Mouse (Mus musculus) thymus, postnatal 10 days (tissue): ENCODE data around the gene Lypla2.
"Not testable (repeated sequence)": the region's sequence is repeated elsewhere in the genome, so short reads cannot be mapped to it uniquely, and the experiment has no call there.

Source experiments
- DNase-seq, 2 experiments: peaks; one replicate each; pipeline ENCODE4 v3.0.0; 2021; ENCODE audit warnings: low spot score in 2 of 2

Lypla2 gene

DNA sequence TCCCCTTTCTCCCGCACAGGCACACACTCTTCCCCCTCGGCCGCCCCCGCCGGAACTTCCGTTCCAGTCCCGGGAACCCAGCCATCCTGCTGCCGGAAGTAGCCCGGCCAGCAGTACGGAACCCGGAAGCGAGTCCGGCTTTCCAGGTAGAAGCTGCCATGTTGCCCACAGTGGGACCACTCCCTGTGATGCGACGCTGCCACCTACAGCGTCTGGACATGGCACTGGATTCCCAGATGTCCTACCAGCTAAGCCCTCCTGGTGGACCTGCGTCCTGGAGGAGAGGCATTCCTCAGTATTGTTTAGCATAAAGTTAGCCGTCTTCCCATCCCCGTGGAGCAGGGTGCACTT lies at the start of gene Lypla2:
Lypla2 (minus strand) TSS at position 71 of the 351 bp plus-strand sequence.
- DNase-seq, result peak; percentile 65 to 72

DNA sequence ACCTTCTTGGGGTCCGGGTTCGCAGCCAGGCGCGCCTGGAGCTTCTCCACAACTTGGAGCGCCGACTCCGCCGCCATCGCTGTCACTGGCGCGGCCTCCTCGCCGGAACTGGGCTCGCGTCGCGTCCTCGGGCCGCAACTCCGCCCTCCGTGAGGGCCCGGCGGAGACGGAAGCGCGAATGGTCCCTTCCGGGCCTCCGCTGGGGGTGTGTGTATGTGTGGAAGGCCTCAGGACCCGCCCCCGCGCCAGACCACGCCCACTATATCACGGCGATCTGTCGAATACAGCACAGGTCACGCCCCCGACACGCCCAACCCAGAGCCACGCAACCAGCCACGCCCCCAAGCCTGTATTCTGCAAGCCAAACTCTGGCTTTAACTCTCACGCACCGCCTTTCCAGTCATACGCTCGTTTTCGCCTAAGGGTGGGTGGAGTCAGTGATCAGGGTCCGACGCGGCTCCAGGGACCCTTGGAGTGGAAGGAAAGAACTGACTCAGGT lies 49.2 kb upstream of the Lypla2 start, which contains the start of gene Eloa:
Eloa (minus strand) TSS at position 215 of the 499 bp plus-strand sequence.
- DNase-seq, result peak; percentile 100

- no peak for DNase-seq
Observed at GRCm38 (mm10) chr4:136020743-136021548, 48.5 kb upstream of the Lypla2 start.

- no peak for DNase-seq
Observed at GRCm38 (mm10) chr4:136016059-136016602, 43.7 kb upstream of the Lypla2 start.

GRCm38 (mm10) chr4:136010586-136010985 lies 38.2 kb upstream of the Lypla2 start:
- DNase-seq, result no peak

GRCm38 (mm10) chr4:136008782-136009447 lies 36.5 kb upstream of the Lypla2 start:
- no peak for DNase-seq

GRCm38 (mm10) chr4:136006821-136007220 lies 34.4 kb upstream of the Lypla2 start:
- DNase-seq, result no peak

GRCm38 (mm10) chr4:136004921-136005320 lies 32.5 kb upstream of the Lypla2 start:
- DNase-seq, result no peak

GRCm38 (mm10) chr4:136004107-136004675 lies 31.8 kb upstream of the Lypla2 start:
- no peak for DNase-seq

- no peak for DNase-seq
Observed at GRCm38 (mm10) chr4:135995118-135995517, 22.7 kb upstream of the Lypla2 start.

- DNase-seq, result no peak
Observed at GRCm38 (mm10) chr4:135993941-135994340, 21.5 kb upstream of the Lypla2 start.

DNA sequence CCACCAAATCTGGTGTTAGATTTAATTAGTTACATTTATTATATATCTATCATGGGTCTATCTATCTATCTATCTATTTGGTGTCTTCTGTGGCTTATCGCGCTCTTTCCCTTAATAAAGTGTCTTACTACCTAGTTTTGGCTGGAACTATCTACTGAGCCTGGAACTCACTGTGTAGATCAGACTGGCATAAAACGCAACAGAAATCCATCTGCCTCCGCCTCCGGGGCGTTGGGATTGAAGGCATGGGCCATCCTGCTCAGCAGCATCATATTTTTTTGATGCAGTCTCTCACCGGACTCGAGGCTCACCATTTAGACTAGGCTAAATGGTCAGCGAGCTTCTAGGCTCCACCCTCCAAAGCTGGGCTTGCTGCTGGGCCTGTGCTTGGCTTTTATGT lies 15.3 kb upstream of the Lypla2 start:
- no peak for DNase-seq

- DNase-seq, result peak; percentile 86 to 91
Observed at GRCm38 (mm10) chr4:135986943-135987710, 14.7 kb upstream of the Lypla2 start, which contains the start of gene Pithd1. TSS of gene Pithd1 (minus strand) at chr4:135987264.

GRCm38 (mm10) chr4:135986301-135986942 lies 14.0 kb upstream of the Lypla2 start:
- no peak for DNase-seq

- DNase-seq, result no peak
Observed at GRCm38 (mm10) chr4:135985769-135986168, 13.3 kb upstream of the Lypla2 start.

DNA sequence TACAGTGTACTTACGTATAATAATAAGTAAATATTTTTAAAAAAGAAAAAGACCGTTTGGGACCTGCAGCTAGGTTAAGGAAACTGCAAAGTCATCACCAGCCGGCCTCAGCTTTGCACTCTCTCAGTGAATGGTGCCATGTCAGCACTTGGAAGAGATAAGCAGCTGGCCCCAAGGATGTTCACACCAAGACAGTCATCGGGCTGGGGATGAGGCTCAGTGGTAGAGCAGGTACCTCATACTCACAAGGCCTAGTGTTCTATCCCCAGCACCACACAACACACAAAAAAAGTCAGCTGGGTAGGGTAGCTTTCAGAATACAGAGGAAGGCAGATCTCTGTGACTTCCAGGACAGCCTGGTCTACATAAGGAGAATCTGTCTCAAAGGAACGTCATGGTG lies 12.8 kb upstream of the Lypla2 start:
- no peak for DNase-seq

GRCm38 (mm10) chr4:135984556-135984955 lies 12.1 kb upstream of the Lypla2 start:
- no peak for DNase-seq

DNA sequence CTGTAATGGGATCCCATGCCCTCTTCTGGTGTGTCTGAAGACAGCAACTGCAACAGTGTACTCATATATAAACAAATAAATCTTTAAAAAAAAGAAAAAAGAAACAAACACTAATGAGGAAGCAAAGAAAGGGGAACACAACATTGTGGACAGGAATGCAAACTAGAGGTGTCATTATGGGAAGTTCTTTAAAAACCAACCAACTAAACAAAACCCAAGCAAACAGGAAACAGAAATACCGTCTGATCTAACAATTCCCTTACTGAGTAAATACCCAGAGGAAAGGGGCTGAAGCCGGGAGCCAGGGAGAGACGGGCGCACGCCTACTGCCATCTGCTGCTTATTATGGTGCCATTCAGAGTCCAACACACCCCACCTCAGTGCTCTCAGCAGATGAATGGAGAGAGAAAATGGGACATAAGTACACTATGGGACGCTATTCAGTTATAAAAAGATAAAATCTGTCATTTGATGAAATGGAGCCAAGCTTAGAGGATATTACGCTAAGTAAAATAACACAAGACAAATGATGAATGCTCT lies 9.2 kb upstream of the Lypla2 start:
- no peak for DNase-seq

GRCm38 (mm10) chr4:135980223-135980622 lies 7.8 kb upstream of the Lypla2 start:
- not testable (repeated sequence) for DNase-seq

GRCm38 (mm10) chr4:135976146-135976545 lies 3.7 kb upstream of the Lypla2 start:
- no peak for DNase-seq
